Mouse (Mus musculus) MEL (cell line): ENCODE data around the gene Guk1. TPM values are rescaled to one million over a fixed set of nuclear protein-coding genes. Genes with fewer than 3 reads are reported as not detected.

ENCODE experiments used
- DNase-seq: peaks from one replicate; pipeline ENCODE4 v3.0.0; 2011; ENCODE audit warnings: low read depth, low spot score
- H3K27ac ChIP-seq: 2 replicates; pipeline ENCODE4 v1.5.1; 2012; ENCODE audit warnings: low read depth, mild to moderate bottlenecking, control low read depth, low read length, moderate library complexity; ENCODE audit not compliant: control insufficient read depth
- H3K27me3 ChIP-seq, 2 experiments: fragments of 150-350 bp in 1 of 2; sonication (generic) in 1 of 2; 2 replicates each; pipeline ENCODE4 v1.6.1; 2012; ENCODE audit warnings: low read length in 2 of 2, mild to moderate bottlenecking in 2 of 2, improper control_type of control experiment in 1 of 2, moderate library complexity in 1 of 2; ENCODE audit not compliant: insufficient read depth in 2 of 2, control insufficient read depth in 1 of 2
- H3K36me3 ChIP-seq, 2 experiments: 2 replicates each; pipeline ENCODE4 v1.6.1; 2012 to 2014; ENCODE audit warnings: low read length in 2 of 2, improper control_type of control experiment in 1 of 2, inconsistent platforms in 1 of 2, mild to moderate bottlenecking in 1 of 2; ENCODE audit not compliant: insufficient read depth in 2 of 2, control insufficient read depth in 1 of 2
- H3K4me1 ChIP-seq, 2 experiments: fragments of 150-350 bp in 1 of 2; sonication (generic) in 1 of 2; 2 replicates each; pipeline ENCODE4 v1.6.1; 2012; ENCODE audit warnings: low read length in 2 of 2, improper control_type of control experiment in 1 of 2, mild to moderate bottlenecking in 1 of 2; ENCODE audit not compliant: insufficient read depth in 2 of 2, control insufficient read depth in 1 of 2
- H3K4me3 ChIP-seq, 2 experiments: fragments of 150-350 bp in 1 of 2; sonication (generic) in 1 of 2; 2 replicates each; pipeline ENCODE4 v1.5.1; 2012; ENCODE audit warnings: low read depth in 2 of 2, low read length in 2 of 2, mild to moderate bottlenecking in 2 of 2, moderate library complexity in 2 of 2, control low read depth in 1 of 2, improper control_type of control experiment in 1 of 2; ENCODE audit not compliant: control insufficient read depth in 1 of 2, insufficient read depth in 1 of 2
- H3K79me2 ChIP-seq: 2 replicates; pipeline ENCODE4 v1.6.1; 2012; ENCODE audit warnings: mild to moderate bottlenecking, low read length, moderate library complexity; ENCODE audit not compliant: control insufficient read depth, poor library complexity, insufficient read depth
- H3K9ac ChIP-seq: 2 replicates; pipeline ENCODE4 v1.6.1; 2012; ENCODE audit warnings: low read depth, mild to moderate bottlenecking, control low read depth, low read length, moderate library complexity; ENCODE audit not compliant: control insufficient read depth, poor library complexity, severe bottlenecking
- H3K9me3 ChIP-seq: fragments of 150-350 bp; sonication (generic); replicated peaks from 2 replicates; pipeline ENCODE4 v1.6.1; 2012; ENCODE audit warnings: mild to moderate bottlenecking, low read length, improper control_type of control experiment, moderate library complexity; ENCODE audit not compliant: insufficient read depth
- BHLHE40 ChIP-seq: IDR thresholded peaks from 2 replicates; pipeline ENCODE4 v1.6.1; 2012; ENCODE audit warnings: low read depth, mild to moderate bottlenecking, inconsistent platforms, low read length, improper control_type of control experiment, borderline replicate concordance
- CTCF ChIP-seq, 3 experiments: IDR thresholded peaks in 2 of 3; conservative IDR thresholded peaks in 1 of 3; 2 replicates each; pipeline ENCODE4 v1.5.1; 2011 to 2012; ENCODE audit warnings: low read length in 3 of 3, low read depth in 2 of 3, mild to moderate bottlenecking in 2 of 3, improper control_type of control experiment in 1 of 3, inconsistent platforms in 1 of 3, mixed read lengths in 1 of 3, moderate library complexity in 1 of 3; ENCODE audit not compliant: control insufficient read depth in 1 of 3, insufficient read depth in 1 of 3, poor library complexity in 1 of 3, severe bottlenecking in 1 of 3
- E2F4 ChIP-seq: IDR thresholded peaks from 2 replicates; pipeline ENCODE4 v1.6.1; 2011; ENCODE audit warnings: low read depth, low read length, improper control_type of control experiment, borderline replicate concordance
- ELF1 ChIP-seq: IDR thresholded peaks from 2 replicates; pipeline ENCODE4 v1.6.1; 2014; ENCODE audit warnings: low read depth, mild to moderate bottlenecking, inconsistent platforms, low read length, improper control_type of control experiment, moderate library complexity
- EP300 ChIP-seq, 2 experiments: IDR thresholded peaks; 2 replicates each; pipeline ENCODE4 v1.6.1; 2011; ENCODE audit warnings: improper control_type of control experiment in 2 of 2, low read length in 2 of 2, low read depth in 1 of 2, mild to moderate bottlenecking in 1 of 2
- MAX ChIP-seq: IDR thresholded peaks from 2 replicates; pipeline ENCODE4 v1.6.1; 2011; ENCODE audit warnings: low read length, improper control_type of control experiment
- MEF2A ChIP-seq: IDR thresholded peaks from 2 replicates; pipeline ENCODE4 v1.6.1; 2014; ENCODE audit warnings: low read depth, mild to moderate bottlenecking, inconsistent platforms, low read length, improper control_type of control experiment; ENCODE audit not compliant: poor library complexity, insufficient replicate concordance, severe bottlenecking; ENCODE audit errors: extremely low read depth
- MXI1 ChIP-seq: IDR thresholded peaks from 2 replicates; pipeline ENCODE4 v1.6.1; 2011; ENCODE audit warnings: mild to moderate bottlenecking, low read depth, low read length, improper control_type of control experiment
- MYB ChIP-seq: IDR thresholded peaks from 2 replicates; pipeline ENCODE4 v1.6.1; 2011; ENCODE audit warnings: mild to moderate bottlenecking, low read depth, low read length, improper control_type of control experiment
- MYC ChIP-seq: IDR thresholded peaks from 2 replicates; pipeline ENCODE4 v1.6.1; 2011; ENCODE audit warnings: low read depth, mild to moderate bottlenecking, low read length, improper control_type of control experiment, moderate library complexity
- POLR2AphosphoS2 ChIP-seq: IDR thresholded peaks from 2 replicates; pipeline ENCODE4 v1.6.1; 2011; ENCODE audit warnings: low read length, improper control_type of control experiment
- RAD21 ChIP-seq: IDR thresholded peaks from 2 replicates; pipeline ENCODE4 v1.6.1; 2011; ENCODE audit warnings: mild to moderate bottlenecking, low read depth, low read length, improper control_type of control experiment
- TAL1 ChIP-seq: IDR thresholded peaks from 2 replicates; pipeline ENCODE4 v1.6.1; 2012; ENCODE audit warnings: mild to moderate bottlenecking, inconsistent platforms, low read length, moderate library complexity, mixed read lengths
- TBP ChIP-seq: IDR thresholded peaks from 2 replicates; pipeline ENCODE4 v1.8.0; 2011; ENCODE audit warnings: low read depth, low read length, improper control_type of control experiment
- UBTF ChIP-seq: IDR thresholded peaks from 2 replicates; pipeline ENCODE4 v1.6.1; 2012; ENCODE audit warnings: low read depth, mild to moderate bottlenecking, inconsistent platforms, low read length, improper control_type of control experiment, moderate library complexity, borderline replicate concordance; ENCODE audit not compliant: insufficient read depth
- ZC3H11A ChIP-seq: IDR thresholded peaks from 2 replicates; pipeline ENCODE4 v1.6.1; 2012; ENCODE audit warnings: low read depth, mild to moderate bottlenecking, inconsistent platforms, low read length, improper control_type of control experiment
- polyA plus RNA-seq, 2 experiments: library from polyadenylated mRNA; stranded (reverse) in 1 of 2; unstranded in 1 of 2; fragments of >175 nt in 1 of 2; fragments of >200 nt in 1 of 2; gene quantifications; 2 replicates each; pipeline versions ENCODE4 v1.2.1 to v1.2.4; 2012; ENCODE audit warnings: low replicate concordance in 2 of 2, low read depth in 1 of 2; ENCODE audit not compliant: insufficient read length in 2 of 2, insufficient read depth in 1 of 2, missing spikeins in 1 of 2
- total RNA-seq: library from RNA; depleted of rRNA; stranded (reverse); fragments of 300-350 nt; gene quantifications from 2 replicates; pipeline ENCODE4 v1.2.3, GENCODE M21; 2012

Guk1 gene
- total and polyA plus RNA-seq, 3 experiments, result 215 to 295 TPM; not detected in 1

GRCm38 (mm10) chr11:59135904-59136452 is 56.0 kb downstream of the Guk1 start, which contains the start of gene Obscn:
TSS of gene Obscn (minus strand) at chr11:59136402.
- TF ChIP-seq E2F4, result no peak
- H3K36me3 ChIP-seq, result no peaks in the 10 kb centered on the region
- no peaks in the 10 kb centered on the region; a peak in 1 of 4 replicates for H3K27me3 ChIP-seq
- no peaks in the 10 kb centered on the region for H3K79me2 ChIP-seq
- DNase-seq, result no peak
- H3K4me1 ChIP-seq, result no peaks in the 10 kb centered on the region
- no peak within 1 kb of the TSS for H3K27ac ChIP-seq
- H3K4me3 ChIP-seq, result no peak within 1 kb of the TSS
- H3K9ac ChIP-seq, result no peak within 1 kb of the TSS
- H3K9me3 ChIP-seq, result no peaks in the 10 kb centered on the region

DNA sequence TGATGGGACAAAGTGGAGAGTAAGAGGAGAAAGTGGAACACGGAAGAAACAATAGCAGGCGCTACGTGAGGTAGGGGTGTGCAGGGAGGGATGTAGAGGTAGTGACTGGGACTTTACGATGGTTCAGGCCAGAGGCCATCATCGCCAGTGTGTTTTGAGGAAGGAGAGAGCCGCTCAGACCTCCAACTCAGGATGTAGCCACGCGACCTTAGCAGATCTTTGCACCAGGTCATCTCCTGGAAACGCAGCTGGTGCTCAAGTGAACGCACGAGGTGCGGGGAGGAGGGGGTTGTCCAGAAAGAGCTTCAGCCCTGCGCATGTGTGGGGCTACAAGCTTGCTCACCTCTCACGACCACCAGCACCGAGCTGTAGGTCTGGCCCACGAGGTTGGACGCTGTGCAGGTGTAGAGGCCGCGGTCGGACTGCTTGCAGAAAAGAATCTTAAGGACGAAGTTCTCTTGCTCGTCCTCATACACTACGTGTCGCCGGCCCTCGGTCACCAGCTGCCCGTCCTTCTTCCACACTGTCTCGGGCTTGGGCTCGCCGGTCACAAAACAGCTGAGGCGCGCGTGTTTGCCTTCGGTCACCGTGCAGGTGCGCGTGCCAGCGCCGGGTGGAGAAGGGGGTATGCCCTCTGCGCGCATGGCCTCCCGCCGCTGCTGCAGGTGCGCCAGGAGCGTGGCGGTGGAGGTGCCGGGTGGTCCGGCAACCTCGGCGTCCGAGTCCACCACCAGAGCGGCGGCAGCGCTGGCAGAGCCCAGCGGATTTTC is 56.8 kb downstream of the Guk1 start:
- no peak for TF ChIP-seq TAL1
- no peak for TF ChIP-seq ELF1
- no peak for TF ChIP-seq UBTF
- no peak for TF ChIP-seq EP300 (IDR thresholded peaks at IDR 0.05; ENCODE audit: low read depth in 1 of 2, low read length in 2 of 2)
- no peak for TF ChIP-seq CTCF (IDR thresholded peaks at IDR 0.05 in 2 of 3, conservative IDR thresholded peaks at IDR 0.05 in 1 of 3; ENCODE audit: control insufficient read depth in 1 of 3, insufficient read depth in 1 of 3, low read depth in 2 of 3, low read length in 3 of 3, poor library complexity in 1 of 3, severe bottlenecking in 1 of 3)
- no peak for TF ChIP-seq ZC3H11A
- TF ChIP-seq MYC, result no peak
- no peak for TF ChIP-seq E2F4
- no peak for TF ChIP-seq MAX
- no peak for TF ChIP-seq POLR2AphosphoS2
- TF ChIP-seq BHLHE40, result no peak
- TF ChIP-seq RAD21, result no peak
- TF ChIP-seq TBP, result no peak
- TF ChIP-seq MYB, result no peak
- no peak for TF ChIP-seq MXI1
- TF ChIP-seq MEF2A, result no peak
- Histone ChIP-seq H3K9me3 (no peaks in the 10 kb centered on the region), H3K27me3 (no peaks in the 10 kb centered on the region; a peak in 1 of 4 replicates), H3K9ac (no peak overlapping the region), H3K27ac (no peak overlapping the region), H3K4me3 (no peak overlapping the region), H3K36me3 (no peaks in the 10 kb centered on the region), H3K79me2 (no peaks in the 10 kb centered on the region), H3K4me1 (no peaks in the 10 kb centered on the region)
- no peak for DNase-seq
